Mouse (Mus musculus) kidney, adult 18-20 months (tissue): ENCODE data around the gene Slc8b1.

Experiments
- DNase-seq: peaks from one replicate; pipeline ENCODE4 v3.0.0; 2021

The Slc8b1 gene

DNA sequence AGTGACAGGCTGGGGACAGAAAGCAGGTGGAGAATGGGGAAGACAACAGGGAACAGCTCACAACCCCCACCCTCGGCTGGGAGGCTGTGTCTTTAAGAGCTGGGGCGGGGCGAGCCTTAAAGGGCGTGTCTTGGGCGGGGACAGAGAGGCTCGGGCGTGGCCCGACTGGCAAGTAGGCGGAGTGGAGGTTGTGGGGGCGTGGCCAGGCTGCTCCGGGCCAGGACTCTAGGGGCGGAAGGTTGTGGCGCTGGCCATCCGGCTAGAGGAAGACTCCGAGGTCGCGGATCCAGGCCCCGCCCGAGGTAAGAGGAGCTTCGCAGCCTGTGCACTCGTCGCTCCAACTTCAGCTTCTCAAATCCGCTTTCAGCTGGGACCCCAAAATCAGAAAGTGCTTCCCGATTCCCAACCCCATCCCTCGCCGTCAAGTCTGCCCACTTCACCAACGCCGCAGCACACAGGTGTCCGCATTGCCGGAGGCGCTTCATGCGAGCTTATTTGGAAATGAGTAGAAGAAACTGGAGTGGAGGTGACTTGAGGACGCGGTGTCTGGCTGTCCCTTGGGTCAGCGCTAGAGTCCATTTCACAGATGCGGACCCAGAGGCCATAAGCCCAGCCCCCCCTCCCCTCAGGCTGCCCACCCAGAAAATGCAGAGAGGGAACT, at the start of gene Slc8b1:
Gene Slc8b1, plus strand, starts transcription at position 187 of the 661 bp plus-strand sequence.
- peak; percentile 99 for DNase-seq

DNA sequence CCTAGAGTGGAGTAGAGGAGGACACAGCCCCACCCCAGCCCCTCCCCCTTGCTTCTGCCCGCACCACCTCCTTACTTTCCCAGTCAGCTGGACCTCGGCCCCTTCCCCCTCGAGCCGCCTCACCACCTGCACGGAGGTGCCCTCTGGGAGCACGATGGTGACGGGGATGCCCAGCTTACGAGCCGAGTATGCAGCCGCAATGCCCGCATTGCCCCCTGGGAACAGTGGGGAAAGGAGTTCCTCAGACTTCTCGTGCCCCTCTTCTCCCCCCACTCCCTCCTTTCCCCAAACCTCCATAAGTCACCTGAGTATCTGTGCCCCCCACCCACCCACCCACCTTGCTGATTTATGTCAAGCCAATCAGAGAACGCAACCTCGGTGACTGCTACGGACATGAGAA, 49.1 kb upstream of the Slc8b1 start:
- DNase-seq = no peak

- no peak for DNase-seq
These were observed 46.6 kb upstream of the Slc8b1 start for GRCm38 (mm10) chr5:120464321-120464720.

DNA sequence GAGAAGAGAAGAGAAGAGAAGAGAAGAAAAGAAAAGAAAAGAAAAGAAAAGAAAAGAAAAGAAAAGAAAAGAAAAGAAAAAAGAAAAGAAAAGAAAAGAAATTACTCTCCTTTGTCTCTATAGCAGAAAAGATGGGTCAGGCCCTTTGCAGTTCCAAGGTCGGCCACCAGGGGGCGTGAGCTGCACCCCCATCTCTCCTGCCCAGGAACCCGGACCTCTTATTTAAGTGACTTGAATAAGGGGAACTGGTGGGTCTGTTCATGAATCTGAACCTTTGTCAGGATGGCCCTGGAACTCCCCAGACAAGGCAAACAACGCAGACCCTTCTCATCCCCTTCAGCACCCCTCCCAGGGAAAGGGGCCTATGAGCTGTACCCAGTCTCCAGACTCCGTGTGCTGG, 45.9 kb upstream of the Slc8b1 start:
- DNase-seq = peak; percentile 56

DNA sequence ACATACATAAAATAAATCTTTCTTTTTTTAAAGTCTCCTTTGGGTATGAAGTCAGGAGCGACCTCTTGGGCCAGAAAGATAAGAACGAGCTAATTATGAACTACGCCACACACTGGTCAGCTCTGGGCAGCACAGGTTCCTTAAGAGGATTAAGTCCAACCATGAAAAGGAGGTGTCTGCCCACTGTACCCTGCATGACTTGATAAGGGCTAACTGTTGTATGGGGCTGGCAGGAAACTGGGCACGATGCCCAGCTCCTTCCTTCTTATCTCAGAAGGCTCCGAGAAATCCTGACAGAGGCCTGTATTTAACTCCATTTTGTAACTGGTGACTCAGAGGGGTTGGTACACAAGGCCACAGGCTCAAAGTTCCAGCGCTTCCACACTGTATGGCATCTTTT, 45.1 kb upstream of the Slc8b1 start:
- no peak for DNase-seq

DNA sequence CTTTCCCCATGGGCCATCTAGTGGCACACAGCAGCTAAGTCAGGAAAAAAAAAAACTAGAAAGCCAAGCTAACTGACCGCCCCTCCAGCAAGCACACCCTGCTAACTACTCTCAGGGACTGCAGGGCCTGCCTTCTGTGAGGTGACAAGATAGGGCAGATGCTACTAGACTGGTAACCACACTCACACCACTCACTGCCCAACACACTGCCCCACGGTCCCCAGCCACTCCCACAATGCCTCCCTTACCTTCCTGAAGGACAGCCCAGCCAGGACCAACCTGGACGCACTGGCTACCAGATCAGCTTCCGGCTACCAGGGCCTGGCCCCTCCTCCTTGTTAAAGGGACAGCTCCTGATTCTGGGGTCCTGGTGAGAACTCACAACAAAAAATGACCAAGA, 43.9 kb upstream of the Slc8b1 start:
- peak; percentile 55 for DNase-seq

DNA sequence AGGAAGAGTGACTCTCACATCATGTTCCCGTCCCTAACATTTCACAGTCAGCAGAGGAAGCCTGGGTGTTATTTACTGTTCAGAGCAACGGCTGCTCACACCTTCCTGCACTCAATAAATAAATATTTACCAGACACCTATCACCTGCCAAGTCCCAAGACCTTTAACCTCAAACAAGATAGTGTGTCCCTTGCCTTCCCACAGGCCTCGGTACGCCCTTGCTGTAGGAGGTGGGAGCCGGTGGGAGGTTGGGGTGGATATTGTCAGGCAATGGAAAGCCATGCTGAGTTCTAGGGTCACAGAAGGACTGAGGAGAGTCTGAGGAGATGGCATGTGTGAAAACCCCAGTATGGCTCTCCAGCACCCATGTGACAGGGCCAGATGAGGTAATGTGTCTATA, 42.6 kb upstream of the Slc8b1 start:
- no peak for DNase-seq

- DNase-seq = no peak
These were observed 42.1 kb upstream of the Slc8b1 start for GRCm38 (mm10) chr5:120468830-120469229.

- DNase-seq = peak; percentile 22
These were observed 39.4 kb upstream of the Slc8b1 start for GRCm38 (mm10) chr5:120471538-120471937.

- no peak for DNase-seq
These were observed 38.2 kb upstream of the Slc8b1 start, which contains the start of gene Sdsl for GRCm38 (mm10) chr5:120472770-120473169. Sdsl (minus strand) TSS chr5:120472810.

GRCm38 (mm10) chr5:120473361-120473760, 37.6 kb upstream of the Slc8b1 start:
- no peak for DNase-seq

DNA sequence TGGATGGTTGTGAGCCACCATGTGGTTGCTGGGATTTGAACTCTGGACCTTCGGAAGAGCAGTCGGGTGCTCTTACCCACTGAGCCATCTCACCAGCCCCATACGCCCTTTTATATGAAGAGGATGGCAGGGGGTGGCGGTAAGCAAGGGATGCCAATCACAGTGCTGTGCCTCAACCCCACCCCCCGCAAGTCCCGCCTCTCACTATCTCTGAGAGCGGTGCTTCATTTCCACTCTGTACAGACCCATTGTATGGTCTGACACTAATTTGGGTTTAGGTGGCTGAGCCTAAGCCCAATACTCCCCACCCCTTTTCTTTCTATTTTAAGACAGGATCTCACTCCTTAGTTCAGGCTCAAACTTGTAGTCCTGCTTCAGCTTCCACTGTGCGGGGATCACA, 35.1 kb upstream of the Slc8b1 start:
- no peak for DNase-seq

DNA sequence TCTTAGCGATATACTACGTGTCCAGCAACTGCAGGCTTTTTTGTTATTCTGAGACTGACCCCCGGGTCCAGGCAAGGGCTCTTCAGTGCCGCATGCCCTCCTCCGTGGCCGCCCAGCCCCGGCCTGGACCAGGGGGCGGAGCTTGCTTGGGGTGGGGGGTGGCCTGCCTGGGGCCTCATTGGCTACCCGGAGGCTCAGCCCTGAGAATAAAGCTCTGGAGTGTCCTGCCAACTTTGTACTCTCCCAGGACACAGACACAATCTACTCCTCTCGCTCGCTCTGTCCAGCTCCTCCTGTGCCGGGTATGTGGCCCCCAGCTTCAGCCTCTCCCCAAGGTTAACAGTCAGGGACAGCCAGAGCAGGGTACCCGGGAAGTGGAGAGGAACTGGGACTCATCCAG, 34.7 kb upstream of the Slc8b1 start, which contains the start of gene Sds:
Gene Sds, plus strand, starts transcription at position 231 of the 400 bp plus-strand sequence.
- no peak for DNase-seq

DNA sequence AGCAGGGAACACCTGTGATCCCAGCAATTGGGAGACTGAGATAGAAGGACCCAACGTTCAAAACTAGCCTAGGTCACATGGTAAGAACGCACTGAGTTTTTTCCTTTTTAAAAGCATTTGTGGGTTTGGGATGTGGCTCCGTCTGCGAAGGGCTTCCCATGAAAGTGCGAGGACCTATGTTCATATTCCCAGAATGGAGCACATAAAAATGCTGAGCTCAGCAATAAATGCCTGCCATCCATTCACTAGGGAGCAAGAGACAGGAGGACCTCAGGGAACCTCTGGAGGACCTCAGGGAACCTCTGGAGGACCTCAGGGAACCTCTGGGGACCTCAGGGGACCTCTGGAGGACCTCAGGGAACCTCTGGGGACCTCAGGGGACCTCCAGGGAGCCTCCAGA, 33.0 kb upstream of the Slc8b1 start:
- no peak for DNase-seq

- DNase-seq = no peak
These were observed 31.4 kb upstream of the Slc8b1 start for GRCm38 (mm10) chr5:120479538-120479937.

GRCm38 (mm10) chr5:120481205-120481604, 29.8 kb upstream of the Slc8b1 start:
- DNase-seq = no peak

DNA sequence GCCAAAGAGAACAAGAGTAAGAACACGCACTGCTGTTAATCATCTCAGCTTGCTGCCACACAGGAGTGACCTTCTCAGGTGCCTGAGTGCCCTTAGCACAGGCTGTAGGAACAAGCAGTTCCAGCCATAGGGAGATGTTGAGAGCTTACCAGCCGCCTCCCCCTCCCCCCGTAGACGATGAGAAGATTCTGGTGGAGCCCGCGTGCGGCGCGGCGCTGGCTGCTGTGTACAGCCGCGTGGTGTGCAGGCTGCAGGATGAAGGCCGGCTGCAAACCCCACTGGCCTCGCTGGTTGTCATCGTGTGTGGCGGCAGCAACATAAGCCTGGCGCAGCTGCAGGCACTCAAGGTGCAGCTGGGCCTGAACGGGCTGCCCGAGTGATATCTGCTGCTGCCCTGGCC, 27.6 kb upstream of the Slc8b1 start:
- no peak for DNase-seq

DNA sequence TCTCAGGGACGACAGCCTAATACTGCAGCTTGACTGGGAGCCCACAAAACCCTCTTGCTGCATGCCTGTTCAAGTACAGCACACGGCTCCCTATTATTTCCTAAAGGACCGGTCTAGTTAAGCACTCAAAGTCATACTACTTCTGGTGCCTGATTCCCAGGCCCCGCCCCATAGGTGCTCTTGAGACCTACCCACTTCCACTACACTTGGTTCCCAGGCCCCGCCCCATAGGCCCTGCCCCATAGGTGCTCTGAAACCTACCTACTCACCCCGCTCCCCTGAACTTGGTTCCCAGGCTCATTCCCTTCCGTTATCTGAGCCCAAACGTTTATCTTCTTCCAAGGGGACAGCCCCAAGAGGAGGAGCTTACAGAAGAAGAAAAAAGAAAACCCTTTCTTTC, 23.1 kb upstream of the Slc8b1 start:
- no peak for DNase-seq

DNA sequence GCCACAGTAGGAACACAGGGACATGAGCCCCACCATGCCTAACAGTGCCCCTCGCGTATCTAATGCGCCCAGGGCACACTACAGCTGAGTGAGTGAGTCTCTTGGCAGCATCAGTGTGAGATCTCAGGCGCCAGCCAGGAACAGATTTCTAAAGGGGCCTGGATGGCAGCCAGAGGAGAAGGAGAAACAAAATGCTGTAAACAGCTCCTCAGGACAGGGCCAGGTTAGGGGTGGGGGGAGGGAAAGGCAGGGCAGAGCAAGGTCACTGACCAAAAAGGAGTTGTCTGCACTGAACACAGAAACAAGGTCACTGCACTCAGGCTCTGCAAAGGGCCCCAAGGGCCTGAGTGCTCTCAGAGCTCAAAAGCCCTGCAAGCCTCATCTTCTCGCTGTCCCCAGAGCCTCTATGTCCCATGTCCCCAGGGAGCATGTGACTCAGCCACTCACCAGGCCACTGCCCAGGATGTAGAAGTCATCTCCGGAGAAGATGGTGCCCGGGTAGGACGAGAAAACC, 20.2 kb upstream of the Slc8b1 start:
- peak; percentile 70 for DNase-seq

GRCm38 (mm10) chr5:120492437-120492836, 18.5 kb upstream of the Slc8b1 start:
- DNase-seq = peak; percentile 29

- no peak for DNase-seq
These were observed 17.5 kb upstream of the Slc8b1 start for GRCm38 (mm10) chr5:120493440-120493839.

DNA sequence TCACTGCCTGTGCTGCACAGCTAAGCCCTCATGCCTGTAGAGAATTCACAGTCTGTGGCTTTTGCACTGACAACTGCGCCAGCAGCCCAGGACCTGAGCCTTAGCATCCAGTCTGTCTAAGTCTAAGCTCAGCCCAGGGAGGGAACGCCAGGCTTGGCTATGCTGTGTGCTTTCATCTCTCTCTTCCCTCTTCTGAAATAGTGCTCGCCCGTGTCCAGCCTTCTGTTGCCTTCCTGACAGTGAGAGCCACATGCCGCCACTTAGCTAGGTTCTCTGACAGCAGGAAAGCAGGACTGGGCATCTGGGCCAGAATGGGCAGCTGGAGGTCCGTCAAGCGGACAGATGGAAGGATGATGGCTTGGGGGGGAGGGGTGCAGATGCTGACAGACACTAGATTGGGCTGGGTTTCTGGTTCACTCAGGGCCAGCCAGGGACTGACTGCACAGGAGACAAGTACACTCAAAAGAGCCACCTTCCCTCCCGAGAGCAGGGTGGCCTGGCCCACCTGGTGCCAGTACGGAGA, 17.0 kb upstream of the Slc8b1 start:
- DNase-seq = no peak

DNA sequence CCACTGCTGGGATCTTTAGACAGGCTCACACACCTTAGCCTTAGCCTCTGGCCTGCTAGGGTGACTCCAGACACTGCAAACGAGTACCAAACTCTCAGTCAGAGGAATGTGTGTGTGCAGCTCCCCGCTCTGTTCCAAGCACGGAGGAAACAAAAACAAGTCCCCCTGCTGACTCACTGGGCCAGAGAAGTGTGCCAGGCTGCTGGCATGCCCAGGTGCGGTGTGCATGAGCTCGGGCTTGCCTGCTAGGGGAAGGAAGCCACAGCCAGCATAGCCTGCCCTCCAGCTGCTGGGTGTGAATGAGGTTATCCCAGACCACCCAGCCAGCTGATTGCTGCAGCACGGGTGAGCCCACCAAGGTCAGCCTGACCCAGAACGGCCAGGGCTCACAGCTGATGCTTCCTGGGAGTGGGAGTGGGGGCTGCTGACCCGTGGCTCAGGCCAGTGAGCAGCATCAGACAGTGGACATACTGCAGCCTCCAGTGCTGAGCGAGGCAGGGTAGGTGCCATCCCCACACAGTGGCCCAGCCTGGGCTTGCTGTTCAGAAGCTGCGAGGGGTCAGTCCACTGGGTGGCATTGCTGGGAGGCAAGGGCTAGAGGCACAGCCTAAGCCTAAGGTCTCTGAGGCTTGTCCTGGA, 15.8 kb upstream of the Slc8b1 start:
- DNase-seq = peak; percentile 20

- no peak for DNase-seq
These were observed 15.2 kb upstream of the Slc8b1 start for GRCm38 (mm10) chr5:120495703-120496226.
